Mouse (Mus musculus) megakaryocyte-erythroid progenitor cell, adult 5-6 weeks (primary cell): ENCODE data around the gene Elf3. TPM values are rescaled to one million over a fixed set of nuclear protein-coding genes. Genes with fewer than 3 reads are reported as not detected.

ENCODE experiments used
- total RNA-seq, 2 experiments: library from RNA; stranded (forward) in 1 of 2; stranded (reverse) in 1 of 2; fragments of 200-1000, 215-1000 nt in 1 of 2; fragments of >200 nt in 1 of 2; fragmentation: Nextera tagmentation in 1 of 2; gene quantifications; 2 replicates each; pipeline ENCODE4 v1.2.3; 2014 to 2017

Gene Elf3
- total RNA-seq, 2 experiments from 2014 or later: not detected

Other genes starting within 250 kb of the Elf3 start
- not detected in 2 replicates for gene Lgr6, start 153.3 kb downstream of the Elf3 start, total RNA-seq (2014; fragmentation: Nextera tagmentation)
- gene Lgr6, start 153.3 kb downstream of the Elf3 start, total RNA-seq (2017): not detected in 2 replicates
- gene Ptpn7, start 125.9 kb downstream of the Elf3 start, total RNA-seq (2014; fragmentation: Nextera tagmentation): 108 and 110 TPM in 2 replicates
- gene Ptpn7, start 125.9 kb downstream of the Elf3 start, total RNA-seq (2017): 68.5 and 93.7 TPM in 2 replicates
- gene Arl8a, start 111.7 kb downstream of the Elf3 start, total RNA-seq (2014; fragmentation: Nextera tagmentation): 23.8 and 38.4 TPM in 2 replicates
- 7.9 and 14.8 TPM in 2 replicates for gene Arl8a, start 111.7 kb downstream of the Elf3 start, total RNA-seq (2017)
- not detected in 2 replicates for gene Gpr37l1, start 90.9 kb downstream of the Elf3 start, total RNA-seq (2014; fragmentation: Nextera tagmentation)
- not detected in 2 replicates for gene Gpr37l1, start 90.9 kb downstream of the Elf3 start, total RNA-seq (2017)
- 29.7 and 53.8 TPM in 2 replicates for gene Rnpep, start 25.5 kb upstream of the Elf3 start, total RNA-seq (2014; fragmentation: Nextera tagmentation)
- gene Rnpep, start 25.5 kb upstream of the Elf3 start, total RNA-seq (2017): 19.1 and 22.6 TPM in 2 replicates
- gene Timm17a, start 55.2 kb upstream of the Elf3 start, total RNA-seq (2014; fragmentation: Nextera tagmentation): 98.7 and 119 TPM in 2 replicates
- gene Timm17a, start 55.2 kb upstream of the Elf3 start, total RNA-seq (2017): 34.5 and 46.8 TPM in 2 replicates
- not detected in 2 replicates for gene Lmod1, start 66.2 kb upstream of the Elf3 start, total RNA-seq (2014; fragmentation: Nextera tagmentation)
- gene Lmod1, start 66.2 kb upstream of the Elf3 start, total RNA-seq (2017): not detected in 2 replicates
- gene Shisa4, start 116.7 kb upstream of the Elf3 start, total RNA-seq (2014; fragmentation: Nextera tagmentation): not detected in 2 replicates
- gene Shisa4, start 116.7 kb upstream of the Elf3 start, total RNA-seq (2017): not detected in 2 replicates
- gene Ipo9, start 171.9 kb upstream of the Elf3 start, total RNA-seq (2014; fragmentation: Nextera tagmentation): 76.3 and 91.8 TPM in 2 replicates
- 31.9 and 38.9 TPM in 2 replicates for gene Ipo9, start 171.9 kb upstream of the Elf3 start, total RNA-seq (2017)